Mouse (Mus musculus): Measurements from ENCODE around the gene Cdc42bpg. TPM values are rescaled to one million over a fixed set of nuclear protein-coding genes. Genes with fewer than 3 reads are reported as not detected.

Gene Cdc42bpg
- polyA plus RNA-seq, 1 experiment, result 60.5 TPM

DNA sequence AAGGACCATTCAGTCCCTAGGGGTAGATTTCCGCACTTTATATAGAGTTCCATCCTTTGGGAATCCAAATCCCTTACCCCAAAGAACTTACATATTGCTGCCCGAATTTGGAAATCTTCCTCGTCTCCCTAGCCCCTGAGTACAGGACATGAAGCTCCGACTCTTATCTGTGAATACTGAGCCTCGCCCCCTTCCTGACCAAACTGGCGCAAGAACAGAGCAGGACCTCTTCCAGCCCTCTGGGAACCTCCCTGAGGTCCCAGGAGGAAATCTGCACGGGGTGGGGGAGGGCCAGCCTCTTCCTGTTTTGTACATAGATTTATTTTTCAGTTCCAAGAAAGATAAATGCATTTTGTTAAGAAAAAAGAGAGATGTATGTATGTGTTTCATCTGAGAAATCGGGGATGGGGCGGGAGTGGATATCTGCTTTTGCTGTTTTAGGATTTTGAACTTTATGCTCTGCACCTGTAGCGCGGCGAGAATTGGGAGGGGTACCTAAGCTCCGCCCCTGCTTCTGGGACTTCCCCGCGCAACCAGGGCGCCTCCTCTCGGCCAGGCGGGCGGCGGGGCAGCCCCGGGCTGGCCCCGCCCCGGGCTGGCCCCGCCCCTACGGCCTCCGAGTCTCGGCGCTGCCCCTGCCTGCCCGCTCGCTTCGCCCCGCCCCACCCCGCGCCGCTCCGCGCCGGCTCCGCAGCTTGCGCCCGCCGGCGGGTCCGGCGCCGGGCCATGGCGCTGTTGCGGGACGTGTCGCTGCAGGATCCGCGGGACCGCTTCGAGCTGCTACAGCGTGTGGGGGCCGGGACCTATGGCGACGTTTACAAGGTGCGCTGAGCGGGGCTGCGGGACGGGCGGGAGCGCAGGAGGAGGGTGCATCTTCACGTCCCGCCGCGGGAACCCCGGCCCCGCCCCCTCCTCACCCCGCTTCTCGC is 34.5 kb downstream of the Cdc42bpg start, which contains the start of gene Map4k2:
Gene Map4k2 (plus strand): TSS at position 612 of the 929 bp plus-strand sequence.
- Histone ChIP-seq H3K36me3 (ENCODE audit: control insufficient read depth, insufficient read depth, low read length, poor library complexity, severe bottlenecking) (0 out of 2 replicates have a peak, but pooled peaks cover 13% of the 10 kb centered on the region), H3K4me1 (ENCODE audit: control insufficient read depth, insufficient read depth, low read length) (peaks cover 5% of the 10 kb centered on the region)

DNA sequence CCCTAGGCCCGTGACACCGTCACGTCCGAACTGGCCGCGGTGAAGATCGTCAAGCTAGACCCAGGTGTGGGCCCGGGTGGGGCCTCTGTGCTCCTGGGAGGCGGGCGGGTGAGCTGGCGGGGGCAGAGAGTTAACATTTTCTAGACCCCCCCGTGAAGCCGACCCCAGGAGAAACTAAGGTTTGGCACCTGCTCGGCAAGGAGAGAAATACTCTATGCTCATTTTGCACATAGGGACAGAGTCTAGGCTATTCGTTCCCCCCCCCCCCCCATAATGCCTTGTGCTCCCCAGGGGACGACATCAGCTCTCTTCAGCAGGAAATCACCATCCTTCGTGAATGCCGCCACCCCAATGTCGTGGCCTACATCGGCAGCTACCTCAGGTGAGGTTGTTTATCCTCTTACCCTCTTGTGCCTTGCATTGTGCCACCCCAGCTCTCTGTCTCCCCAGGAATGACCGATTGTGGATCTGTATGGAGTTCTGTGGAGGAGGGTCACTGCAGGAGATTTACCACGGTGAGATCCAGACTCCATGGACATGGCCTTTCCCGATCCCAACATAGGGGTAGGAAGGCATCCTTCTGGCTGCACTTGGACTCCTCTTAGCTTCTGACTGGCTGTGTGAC is 35.3 kb downstream of the Cdc42bpg start:
- no peaks in the 10 kb centered on the region for H3K27me3 ChIP-seq (ENCODE audit: control insufficient read depth, insufficient read depth, low read length, poor library complexity, severe bottlenecking)
- no peak overlapping the region for H3K27ac ChIP-seq (ENCODE audit: insufficient read depth, low read length)
- TF ChIP-seq EP300 (IDR thresholded peaks at IDR 0.05; ENCODE audit: insufficient read depth, low read depth, low read length) (no peak), POLR2A (IDR thresholded peaks at IDR 0.05; ENCODE audit: insufficient read depth, low read length) (no peak), CTCF (IDR thresholded peaks at IDR 0.05; ENCODE audit: low read depth, low read length) (no peak)
- H3K4me1 ChIP-seq (ENCODE audit: control insufficient read depth, insufficient read depth, low read length), result peaks cover 5% of the 10 kb centered on the region
- peak overlapping the region; percentile 91 for H3K4me3 ChIP-seq (ENCODE audit: low read depth, low read length)
- no peaks in the 10 kb centered on the region for H3K9me3 ChIP-seq (replicated peaks; ENCODE audit: control insufficient read depth, insufficient read depth, low read length, poor library complexity, severe bottlenecking)
- H3K36me3 ChIP-seq (ENCODE audit: control insufficient read depth, insufficient read depth, low read length, poor library complexity, severe bottlenecking), result 0 out of 2 replicates have a peak, but pooled peaks cover 13% of the 10 kb centered on the region
- H3K9ac ChIP-seq (ENCODE audit: low read depth, poor library complexity, severe bottlenecking), result peak overlapping the region; percentile 49

More for the DNA sequence above, 34.5 kb downstream of the Cdc42bpg start, which contains the start of gene Map4k2:
- TF ChIP-seq POLR2A (IDR thresholded peaks at IDR 0.05; ENCODE audit: insufficient read depth, low read length) (no peak), EP300 (IDR thresholded peaks at IDR 0.05; ENCODE audit: insufficient read depth, low read depth, low read length) (no peak), CTCF (IDR thresholded peaks at IDR 0.05; ENCODE audit: low read depth, low read length) (no peak)
- Histone ChIP-seq H3K27me3 (ENCODE audit: control insufficient read depth, insufficient read depth, low read length, poor library complexity, severe bottlenecking) (no peaks in the 10 kb centered on the region), H3K9me3 (replicated peaks; ENCODE audit: control insufficient read depth, insufficient read depth, low read length, poor library complexity, severe bottlenecking) (no peaks in the 10 kb centered on the region), H3K4me3 (ENCODE audit: low read depth, low read length) (peak within 1 kb of the TSS; percentile 91), H3K27ac (ENCODE audit: insufficient read depth, low read length) (0 out of 2 replicates have a peak within 1 kb of the TSS, but pooled peaks have one; percentile 9), H3K9ac (ENCODE audit: low read depth, poor library complexity, severe bottlenecking) (peak within 1 kb of the TSS; percentile 49)

DNA sequence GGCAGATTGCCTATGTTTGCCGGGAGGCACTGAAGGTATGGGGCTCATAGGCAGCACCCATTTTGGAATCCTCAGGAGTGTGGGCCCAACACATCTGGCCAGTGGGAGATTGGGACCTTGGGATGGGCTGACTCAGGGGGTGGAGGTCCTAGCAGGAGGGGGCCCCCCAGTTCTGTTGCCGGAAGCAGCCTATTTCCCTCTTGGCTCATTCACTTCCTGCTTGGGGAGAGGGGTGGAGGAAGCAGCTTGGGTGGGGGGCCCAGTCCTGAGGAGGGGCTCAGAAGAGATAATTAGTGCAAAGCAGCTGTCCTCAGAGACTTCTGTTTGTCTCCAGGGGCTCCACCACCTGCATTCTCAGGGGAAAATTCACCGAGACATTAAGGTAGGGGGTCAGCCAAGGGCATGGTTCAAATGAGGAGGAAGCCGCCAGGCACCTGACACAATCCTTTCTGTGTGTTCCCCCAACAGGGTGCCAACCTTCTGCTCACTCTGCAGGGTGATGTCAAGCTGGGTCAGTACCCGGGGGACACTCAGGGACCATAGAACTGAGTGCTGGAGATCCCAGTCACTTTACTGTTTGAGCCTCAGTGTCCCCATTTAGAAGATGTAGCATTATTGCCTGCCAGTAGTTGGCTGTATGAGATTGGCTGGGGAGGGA is 36.1 kb downstream of the Cdc42bpg start:
- Histone ChIP-seq H3K27ac (ENCODE audit: insufficient read depth, low read length) (no peak overlapping the region), H3K4me1 (ENCODE audit: control insufficient read depth, insufficient read depth, low read length) (peaks cover 5% of the 10 kb centered on the region), H3K36me3 (ENCODE audit: control insufficient read depth, insufficient read depth, low read length, poor library complexity, severe bottlenecking) (0 out of 2 replicates have a peak, but pooled peaks cover 11% of the 10 kb centered on the region), H3K4me3 (ENCODE audit: low read depth, low read length) (no peak overlapping the region), H3K27me3 (ENCODE audit: control insufficient read depth, insufficient read depth, low read length, poor library complexity, severe bottlenecking) (no peaks in the 10 kb centered on the region), H3K9ac (ENCODE audit: low read depth, poor library complexity, severe bottlenecking) (no peak overlapping the region), H3K9me3 (replicated peaks; ENCODE audit: control insufficient read depth, insufficient read depth, low read length, poor library complexity, severe bottlenecking) (no peaks in the 10 kb centered on the region)
- no peak for TF ChIP-seq CTCF (IDR thresholded peaks at IDR 0.05; ENCODE audit: low read depth, low read length)
- TF ChIP-seq EP300 (IDR thresholded peaks at IDR 0.05; ENCODE audit: insufficient read depth, low read depth, low read length), result no peak
- TF ChIP-seq POLR2A (IDR thresholded peaks at IDR 0.05; ENCODE audit: insufficient read depth, low read length), result no peak

DNA sequence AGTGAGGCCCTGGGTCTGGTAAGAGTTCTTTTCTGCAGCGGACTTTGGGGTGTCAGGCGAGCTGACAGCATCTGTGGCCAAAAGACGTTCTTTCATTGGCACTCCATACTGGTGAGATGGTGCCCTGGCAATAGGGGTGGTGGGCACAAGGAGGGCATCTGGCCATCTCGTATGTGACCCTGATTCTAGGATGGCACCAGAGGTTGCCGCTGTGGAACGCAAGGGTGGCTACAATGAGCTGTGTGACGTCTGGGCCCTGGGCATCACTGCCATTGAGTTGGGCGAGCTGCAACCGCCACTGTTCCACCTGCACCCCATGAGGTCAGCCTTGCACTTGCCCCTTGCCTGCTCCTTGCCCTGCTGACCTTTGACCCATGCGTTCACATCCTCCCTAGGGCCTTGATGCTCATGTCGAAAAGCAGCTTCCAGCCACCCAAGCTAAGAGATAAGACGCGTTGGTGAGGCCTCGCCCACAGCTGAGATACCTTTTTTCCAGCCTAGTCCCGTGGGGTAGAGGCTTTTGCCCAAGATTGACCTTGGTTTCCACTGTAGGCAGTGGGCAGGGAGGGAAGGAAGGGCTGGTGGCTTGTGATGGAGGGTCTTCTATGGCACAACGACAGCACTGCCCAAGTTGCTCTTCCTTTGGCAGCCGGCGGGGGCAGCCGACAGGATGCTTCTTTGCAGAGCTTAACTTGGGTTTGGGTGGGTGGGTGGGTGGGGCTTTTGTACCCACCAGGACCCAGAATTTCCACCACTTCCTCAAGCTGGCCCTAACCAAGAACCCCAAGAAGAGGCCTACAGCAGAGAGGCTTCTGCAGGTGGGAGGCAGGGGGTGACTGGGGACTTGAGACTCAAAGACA is 37.0 kb downstream of the Cdc42bpg start:
- H3K27ac ChIP-seq (ENCODE audit: insufficient read depth, low read length), result no peak overlapping the region
- TF ChIP-seq CTCF (IDR thresholded peaks at IDR 0.05; ENCODE audit: low read depth, low read length), result no peak
- TF ChIP-seq EP300 (IDR thresholded peaks at IDR 0.05; ENCODE audit: insufficient read depth, low read depth, low read length), result no peak
- no peak for TF ChIP-seq POLR2A (IDR thresholded peaks at IDR 0.05; ENCODE audit: insufficient read depth, low read length)
- no peak overlapping the region for H3K9ac ChIP-seq (ENCODE audit: low read depth, poor library complexity, severe bottlenecking)
- no peak overlapping the region for H3K4me3 ChIP-seq (ENCODE audit: low read depth, low read length)
- H3K4me1 ChIP-seq (ENCODE audit: control insufficient read depth, insufficient read depth, low read length), result peaks cover 5% of the 10 kb centered on the region
- H3K9me3 ChIP-seq (replicated peaks; ENCODE audit: control insufficient read depth, insufficient read depth, low read length, poor library complexity, severe bottlenecking), result no peaks in the 10 kb centered on the region
- no peaks in the 10 kb centered on the region for H3K27me3 ChIP-seq (ENCODE audit: control insufficient read depth, insufficient read depth, low read length, poor library complexity, severe bottlenecking)
- H3K36me3 ChIP-seq (ENCODE audit: control insufficient read depth, insufficient read depth, low read length, poor library complexity, severe bottlenecking), result 0 out of 2 replicates have a peak, but pooled peaks cover 6% of the 10 kb centered on the region

DNA sequence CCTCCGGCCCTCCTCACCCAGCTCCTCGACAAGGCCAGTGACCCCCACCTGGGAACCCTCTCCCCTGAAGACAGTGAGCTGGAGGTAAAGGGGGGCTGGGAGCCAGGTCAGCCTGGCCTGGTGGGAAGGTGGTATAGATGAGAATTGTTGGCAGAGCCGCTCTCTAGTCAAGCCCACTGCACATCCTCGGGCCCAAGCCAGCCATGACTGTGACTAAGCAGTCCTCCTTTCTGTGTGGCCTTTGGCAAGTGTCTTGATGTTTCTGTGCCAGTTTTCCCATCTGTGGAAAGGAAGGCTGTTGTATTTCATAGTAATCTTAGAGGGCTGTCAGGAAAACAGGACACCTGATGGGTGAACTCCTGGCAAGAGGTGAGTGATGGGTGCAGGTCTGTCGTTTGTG is 37.7 kb downstream of the Cdc42bpg start:
- peaks cover 5% of the 10 kb centered on the region for H3K4me1 ChIP-seq (ENCODE audit: control insufficient read depth, insufficient read depth, low read length)
- no peaks in the 10 kb centered on the region for H3K9me3 ChIP-seq (replicated peaks; ENCODE audit: control insufficient read depth, insufficient read depth, low read length, poor library complexity, severe bottlenecking)
- no peak overlapping the region for H3K4me3 ChIP-seq (ENCODE audit: low read depth, low read length)
- H3K36me3 ChIP-seq (ENCODE audit: control insufficient read depth, insufficient read depth, low read length, poor library complexity, severe bottlenecking), result no peaks in the 10 kb centered on the region
- no peak overlapping the region for H3K9ac ChIP-seq (ENCODE audit: low read depth, poor library complexity, severe bottlenecking)
- H3K27ac ChIP-seq (ENCODE audit: insufficient read depth, low read length), result no peak overlapping the region
- H3K27me3 ChIP-seq (ENCODE audit: control insufficient read depth, insufficient read depth, low read length, poor library complexity, severe bottlenecking), result no peaks in the 10 kb centered on the region
- TF ChIP-seq POLR2A (IDR thresholded peaks at IDR 0.05; ENCODE audit: insufficient read depth, low read length), result no peak
- no peak for TF ChIP-seq CTCF (IDR thresholded peaks at IDR 0.05; ENCODE audit: low read depth, low read length)
- no peak for TF ChIP-seq EP300 (IDR thresholded peaks at IDR 0.05; ENCODE audit: insufficient read depth, low read depth, low read length)

All from ES-Bruce4 (cell line).